Mouse (Mus musculus) hematopoietic stem cell, adult 5-6 weeks (primary cell): ENCODE measurements around the gene Sdk1. TPM values are rescaled to one million over a fixed set of nuclear protein-coding genes. Genes with fewer than 3 reads are reported as not detected.
"Not testable (repeated sequence)": the region's sequence is repeated elsewhere in the genome, so short reads cannot be mapped to it uniquely, and the experiment has no call there.

Experiments used
- ATAC-seq, 2 experiments: fragments of 125-278 bp in 1 of 2; replicated peaks in 1 of 2; 2 replicates each; pipeline ENCODE4 v1.8.0; 2016 to 2017; ENCODE audit warnings: inconsistent platforms in 2 of 2, mild to moderate bottlenecking in 2 of 2, moderate number of reproducible peaks in 2 of 2, low read depth in 1 of 2, moderate TSS enrichment in 1 of 2; ENCODE audit not compliant: low FRiP score in 2 of 2, poor library complexity in 2 of 2, severe bottlenecking in 2 of 2, insufficient read depth in 1 of 2, low TSS enrichment in 1 of 2
- total RNA-seq: library from RNA; stranded (forward); fragments of 172-1452, 232-1000 nt; gene quantifications from 2 replicates; pipeline ENCODE4 v1.2.3, GENCODE M21; 2017

The Sdk1 gene
- total RNA-seq, 1 experiment from 2014 or later: 1.1 TPM

GRCm38 (mm10) chr5:141560325-141560724 is 319.0 kb downstream of the Sdk1 start:
- no peak for ATAC-seq

DNA sequence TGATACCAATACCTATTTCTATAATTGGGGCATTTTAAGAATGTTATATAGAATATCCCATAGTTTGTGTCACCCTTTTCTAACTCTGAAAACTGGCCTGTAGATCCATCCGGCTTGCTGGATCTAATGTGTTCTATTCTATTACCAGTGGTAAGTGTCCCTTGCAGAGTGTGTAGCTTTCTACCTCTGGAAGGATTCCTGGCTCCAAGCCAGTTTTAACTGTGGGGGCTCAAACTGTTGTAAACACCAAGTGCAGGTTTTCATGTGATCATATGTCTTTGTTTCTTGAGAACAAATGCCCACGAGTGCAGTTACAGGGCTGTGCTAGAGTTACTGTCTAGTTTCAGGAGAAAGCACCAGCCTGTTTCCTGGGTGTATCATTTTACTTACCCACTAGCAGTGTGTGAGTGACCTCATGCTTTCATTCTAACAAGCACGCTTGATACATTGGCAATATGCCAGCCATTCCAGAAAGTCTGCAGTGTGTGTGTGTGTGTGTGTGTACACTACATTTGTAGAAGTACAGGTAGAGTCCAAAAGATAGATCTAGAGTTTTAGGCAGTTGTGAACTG is 320.8 kb downstream of the Sdk1 start:
- ATAC-seq: no peak

DNA sequence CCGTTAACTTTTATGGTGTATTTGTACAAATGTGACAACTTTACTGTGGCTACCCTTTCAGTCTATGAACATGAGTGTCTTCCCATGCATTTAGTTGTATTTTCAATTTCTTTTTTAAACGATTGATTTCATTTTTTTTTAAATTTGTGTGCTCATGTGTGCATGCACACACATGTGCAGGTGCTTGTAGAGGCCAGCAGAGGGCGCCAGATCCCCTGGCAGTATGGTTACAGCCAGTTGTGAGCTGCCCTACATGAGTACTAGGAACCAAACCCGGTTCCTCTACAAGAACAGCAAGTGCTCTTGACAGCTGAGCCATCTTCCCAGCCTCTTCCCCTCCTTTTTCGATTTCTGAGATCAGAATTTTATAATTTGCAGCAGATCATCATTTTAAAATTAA is 322.9 kb downstream of the Sdk1 start:
- ATAC-seq: no peak

DNA sequence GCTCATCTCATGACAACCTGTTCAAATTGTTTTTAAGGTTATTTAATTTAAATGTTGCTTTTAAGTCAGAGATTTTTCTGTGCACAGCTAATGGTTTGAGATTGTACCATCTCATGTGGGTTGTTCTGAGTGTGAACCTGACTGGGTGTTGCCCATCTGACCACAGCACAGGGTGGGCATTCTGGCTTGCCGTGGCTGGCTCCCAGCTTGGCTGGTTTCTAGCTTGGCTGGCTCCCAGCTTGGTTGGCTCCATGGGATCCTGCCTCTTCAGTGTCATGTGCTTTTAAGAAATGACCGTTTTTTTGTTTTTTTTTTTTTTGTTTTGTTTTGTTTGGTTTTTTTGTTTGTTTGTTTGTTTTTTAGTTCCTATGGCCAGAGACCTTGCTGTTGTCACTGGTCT is 326.8 kb downstream of the Sdk1 start:
- no peak for ATAC-seq

- no peak for ATAC-seq
Observed at GRCm38 (mm10) chr5:141570442-141570841, 329.2 kb downstream of the Sdk1 start.

DNA sequence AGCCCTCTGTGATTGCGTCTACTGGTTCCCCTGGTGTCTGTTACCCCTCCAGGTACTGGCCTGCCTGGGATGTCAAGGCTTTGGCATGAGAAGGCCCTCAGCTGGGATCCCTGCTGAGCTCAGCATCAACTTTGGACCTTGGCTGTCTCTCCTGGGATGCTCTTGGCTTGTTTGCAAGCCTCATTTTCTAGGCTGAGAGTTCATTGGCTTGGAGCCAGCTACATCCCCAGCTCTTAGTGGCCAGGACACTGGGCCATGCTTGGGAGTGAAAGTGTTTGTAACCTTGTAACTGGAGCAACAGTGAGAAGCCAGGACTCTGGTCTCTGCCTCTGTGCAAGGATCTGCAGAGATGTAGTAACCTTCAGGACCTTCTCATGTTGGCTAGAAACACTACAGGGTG is 333.0 kb downstream of the Sdk1 start:
- ATAC-seq: no peak

- ATAC-seq: no peak
Observed at GRCm38 (mm10) chr5:141591246-141591645, 350.0 kb downstream of the Sdk1 start.

- no peak for ATAC-seq
Observed at GRCm38 (mm10) chr5:141612721-141613120, 371.4 kb downstream of the Sdk1 start.

DNA sequence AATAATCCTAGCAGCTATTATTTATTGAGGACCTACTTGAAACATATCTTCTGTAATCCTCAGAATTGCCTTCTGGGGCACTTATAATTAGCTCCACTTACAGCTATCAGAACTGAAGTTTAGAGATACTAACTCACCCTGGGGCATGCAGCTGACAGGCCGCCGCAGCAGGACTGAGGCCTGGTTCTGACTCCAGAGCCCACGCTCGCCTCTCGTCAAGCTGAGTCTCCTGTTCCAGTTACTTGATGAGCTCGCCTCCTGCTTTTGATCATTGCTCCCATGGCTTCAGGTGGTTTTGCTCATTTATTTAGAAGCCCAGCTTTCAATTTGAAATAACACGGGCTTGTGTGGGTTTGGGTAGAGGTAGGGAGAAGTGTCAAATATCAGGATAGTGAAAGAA is 374.5 kb downstream of the Sdk1 start:
- no peak for ATAC-seq

DNA sequence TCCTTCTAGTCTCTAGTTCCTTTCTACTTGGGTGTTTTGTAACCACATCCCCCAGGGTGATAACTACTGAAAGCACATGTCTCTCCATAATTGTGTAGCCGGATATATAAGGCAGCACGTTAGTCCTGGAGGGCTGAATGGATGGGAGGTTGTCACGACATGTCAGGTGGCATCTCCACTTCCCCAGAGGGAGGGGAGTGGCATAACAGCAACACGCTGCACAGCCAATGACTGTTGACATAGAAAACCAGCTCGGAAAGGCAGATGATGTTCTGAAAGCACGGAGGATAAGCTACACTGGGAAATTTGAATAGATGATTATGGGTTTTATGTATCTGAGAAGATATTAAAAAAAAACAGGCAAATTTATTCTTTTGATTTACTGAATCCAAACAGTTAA is 376.4 kb downstream of the Sdk1 start:
- ATAC-seq: no peak

GRCm38 (mm10) chr5:141625401-141625800 is 384.1 kb downstream of the Sdk1 start:
- no peak for ATAC-seq

DNA sequence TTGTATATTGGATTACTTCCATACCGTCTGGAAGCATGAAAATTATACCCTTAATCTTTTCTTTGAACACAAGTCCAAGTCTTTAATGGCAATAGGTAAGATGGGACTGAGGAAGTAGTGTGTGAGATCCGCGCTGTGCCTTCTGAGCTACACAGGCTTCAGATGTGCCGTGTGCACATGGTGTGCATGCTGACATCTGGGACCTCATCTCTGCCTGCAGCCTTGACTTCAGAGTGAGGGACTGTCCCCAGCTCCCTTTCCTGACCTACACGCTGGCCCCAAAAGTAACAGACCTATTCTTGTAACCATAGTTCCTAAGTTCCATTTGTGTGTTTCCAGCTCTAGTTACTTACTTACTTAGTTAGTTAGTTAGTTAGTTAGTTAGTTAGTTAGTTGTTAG is 390.4 kb downstream of the Sdk1 start:
- no peak for ATAC-seq

DNA sequence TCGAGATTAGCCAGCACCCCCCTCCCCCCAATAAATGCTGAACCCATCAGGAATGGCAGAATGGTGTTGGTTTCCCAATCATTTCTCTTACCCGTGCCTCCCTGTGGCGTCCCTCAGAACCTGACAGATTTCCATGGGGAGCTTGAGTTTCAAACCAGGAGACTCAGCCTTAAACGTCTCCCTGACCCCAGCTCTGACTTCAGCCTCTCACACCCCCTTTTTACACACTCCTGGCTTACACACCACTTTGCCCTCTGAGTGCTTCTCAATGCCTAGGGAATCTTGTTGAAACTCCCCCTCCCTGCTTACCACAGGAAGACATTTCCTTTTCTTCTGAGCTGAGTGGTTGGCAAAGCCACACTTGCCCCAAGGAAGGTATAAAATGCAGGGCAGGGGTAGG is 392.0 kb downstream of the Sdk1 start:
- no peak for ATAC-seq

DNA sequence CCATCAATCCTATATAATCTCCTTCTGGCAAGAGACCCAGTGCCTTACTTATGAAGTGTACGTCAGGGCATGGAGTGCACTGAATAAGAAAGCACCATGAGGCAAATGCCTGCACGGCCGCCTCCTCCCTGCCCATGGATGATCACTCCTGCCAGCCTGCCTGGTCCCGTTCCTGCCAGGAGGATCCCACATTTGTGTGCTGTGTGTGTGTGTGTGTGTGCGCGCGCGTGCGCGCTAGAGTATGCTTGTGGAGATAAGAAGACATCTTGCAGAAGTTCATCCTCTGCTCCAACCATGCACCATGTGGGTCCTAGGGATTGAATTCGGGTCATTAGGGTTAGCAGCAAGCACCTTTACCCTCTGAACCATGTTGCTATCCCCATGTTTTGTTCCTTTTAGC is 395.1 kb downstream of the Sdk1 start:
- no peak for ATAC-seq

GRCm38 (mm10) chr5:141637054-141637453 is 395.8 kb downstream of the Sdk1 start:
- not testable (repeated sequence) for ATAC-seq

GRCm38 (mm10) chr5:141645671-141646070 is 404.4 kb downstream of the Sdk1 start:
- no peak for ATAC-seq

- no peak for ATAC-seq
Observed at GRCm38 (mm10) chr5:141646621-141647020, 405.3 kb downstream of the Sdk1 start.

DNA sequence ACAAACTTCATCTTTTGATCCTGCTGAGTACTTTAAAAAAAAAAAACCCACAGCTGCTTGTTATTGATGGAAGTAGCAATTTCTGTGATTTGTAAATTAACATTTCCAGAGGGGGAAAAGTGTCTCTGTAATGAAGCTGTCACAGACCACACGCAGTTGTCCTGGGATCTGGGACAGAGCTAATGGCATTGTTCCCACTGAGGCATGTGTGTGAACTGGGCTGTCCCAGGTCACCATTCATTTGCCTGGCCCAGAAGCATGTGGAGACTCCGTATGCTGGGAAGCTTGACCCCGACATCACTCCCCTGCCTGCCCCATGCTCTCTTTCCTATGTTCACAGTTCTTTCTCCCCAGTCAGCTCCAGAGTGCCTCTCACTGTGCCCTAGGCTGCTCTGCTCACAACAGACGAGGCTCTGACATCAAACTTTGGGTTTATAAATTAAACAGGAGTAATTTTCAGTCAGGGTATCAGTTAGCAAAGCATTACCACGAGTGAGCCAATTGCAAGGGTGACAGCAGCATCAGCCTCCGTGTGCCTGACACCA is 408.6 kb downstream of the Sdk1 start:
- ATAC-seq: no peak

- no peak for ATAC-seq
Observed at GRCm38 (mm10) chr5:141651690-141652377, 410.5 kb downstream of the Sdk1 start.
